Mouse (Mus musculus) liver, embryonic 14.5 days (tissue): Measurements from ENCODE around the gene Aagab. TPM values are rescaled to one million over a fixed set of nuclear protein-coding genes. Genes with fewer than 3 reads are reported as not detected.

ENCODE experiments used
- ATAC-seq: fragments of 200-750 bp; cut with Nextera tagmentation; 2 replicates; pipeline ENCODE4 v1.8.0; 2017; ENCODE audit warnings: moderate number of reproducible peaks, mild to moderate bottlenecking, moderate library complexity; ENCODE audit not compliant: insufficient read depth
- DNase-seq, 3 experiments: peaks; one replicate each; pipeline ENCODE4 v3.0.0-alpha.2; 2012 to 2013; ENCODE audit warnings: low read depth in 3 of 3, low spot score in 3 of 3
- H3K27ac ChIP-seq: fragments of 300-500 bp; sonication (generic); 2 replicates; pipeline ENCODE4 v1.5.1; 2014; ENCODE audit warnings: moderate library complexity, mild to moderate bottlenecking, control low read depth, inconsistent platforms
- H3K27me3 ChIP-seq: fragments of 300-500 bp; sonication (generic); 2 replicates; pipeline ENCODE4 v1.6.1; 2014; ENCODE audit warnings: mild to moderate bottlenecking, low read length, moderate library complexity; ENCODE audit not compliant: control insufficient read depth, insufficient read depth
- H3K36me3 ChIP-seq: fragments of 300-500 bp; sonication (generic); replicated peaks from 2 replicates; pipeline ENCODE4 v1.6.1; 2014; ENCODE audit warnings: low read depth; ENCODE audit not compliant: control insufficient read depth, insufficient read depth
- H3K4me1 ChIP-seq, 2 experiments: fragments of 200-500 bp in 1 of 2; fragments of 300-500 bp in 1 of 2; sonication (generic) in 1 of 2; replicated peaks; 2 replicates each; pipeline ENCODE4 v1.6.1; 2012 to 2014; ENCODE audit warnings: antibody characterized with exemption in 1 of 2, inconsistent platforms in 1 of 2, low read length in 1 of 2; ENCODE audit not compliant: control insufficient read depth in 2 of 2, insufficient read depth in 2 of 2
- H3K4me2 ChIP-seq: fragments of 300-500 bp; sonication (generic); 2 replicates; pipeline ENCODE4 v1.6.1; 2014; ENCODE audit warnings: low read depth, mild to moderate bottlenecking, control low read depth, moderate library complexity
- H3K4me3 ChIP-seq, 2 experiments: fragments of 200-500 bp in 1 of 2; fragments of 300-500 bp in 1 of 2; sonication (generic) in 1 of 2; 2 replicates each; pipeline ENCODE4 v1.5.1; 2012 to 2014; ENCODE audit warnings: low read depth in 2 of 2, low read length in 2 of 2, mild to moderate bottlenecking in 2 of 2, control low read depth in 1 of 2, inconsistent platforms in 1 of 2, moderate library complexity in 1 of 2; ENCODE audit not compliant: insufficient read depth in 1 of 2
- H3K9ac ChIP-seq: fragments of 300-500 bp; sonication (generic); replicated peaks from 2 replicates; pipeline ENCODE4 v1.6.1; 2014; ENCODE audit warnings: mild to moderate bottlenecking, control low read depth, moderate library complexity
- H3K9me3 ChIP-seq: fragments of 300-500 bp; sonication (generic); 2 replicates; pipeline ENCODE4 v1.6.1; 2016; ENCODE audit warnings: low read length, mixed read lengths; ENCODE audit not compliant: control insufficient read depth
- CTCF ChIP-seq: IDR thresholded peaks from 2 replicates; pipeline ENCODE4 v1.5.1; 2016; ENCODE audit warnings: antibody characterized with exemption, low read depth, control low read depth
- EP300 ChIP-seq: IDR thresholded peaks from 2 replicates; pipeline ENCODE4 v1.6.1; 2016; ENCODE audit warnings: antibody characterized with exemption, low read depth
- WGBS: fragments of 180-500 bp; shearing (Covaris S2); extraction: QIAGEN DNeasy Blood & Tissue Kit; methylation state at CpG from one replicate; pipeline ENCODE4 v1.1.7; 2014; ENCODE audit not compliant: insufficient replicate concordance; 5-methylcytosine and 5-hydroxymethylcytosine counted together
- polyA plus RNA-seq, 2 experiments: library from polyadenylated mRNA; depleted of rRNA in 1 of 2; stranded (reverse) in 1 of 2; unstranded in 1 of 2; fragments of >200 nt; fragmentation: Nextera tagmentation in 1 of 2; extraction: Ambion mirVana in 1 of 2; gene quantifications; 2 replicates each; pipeline versions ENCODE4 v1.2.1 to v1.2.3; 2012 to 2014

Aagab gene
- polyA plus RNA-seq, 2 experiments = 6.9 to 15.0 TPM

DNA sequence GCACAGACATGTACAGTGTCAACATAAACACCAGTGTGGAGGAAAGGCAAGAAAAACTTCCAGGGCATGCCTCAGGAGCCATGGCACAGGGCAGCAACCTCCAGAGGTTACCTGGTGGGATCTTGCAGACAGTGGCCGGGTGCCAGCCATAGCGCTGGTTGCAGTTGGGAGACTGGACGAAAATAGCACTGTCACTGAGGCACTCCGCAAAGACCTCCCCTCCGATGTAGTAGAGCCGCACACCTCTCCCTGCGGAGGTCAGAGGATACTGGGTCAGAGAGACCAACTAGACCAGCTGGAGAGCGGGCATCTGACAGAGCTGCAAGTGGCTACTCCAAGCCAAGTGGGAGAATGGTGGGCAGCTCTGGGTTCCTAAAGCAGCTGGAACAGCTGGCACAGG lies 52.1 kb downstream of the Aagab start:
- no peak for TF ChIP-seq EP300
- TF ChIP-seq CTCF = no peak

GRCm38 (mm10) chr9:63655092-63655491 lies 52.6 kb downstream of the Aagab start:
- peaks cover 2% of the 10 kb centered on the region; the same call in 1 of the 2 replicates for H3K36me3 ChIP-seq
- no peak for DNase-seq
- H3K27ac ChIP-seq = no peak overlapping the region
- TF ChIP-seq EP300 (no peak), CTCF (no peak)
- no peak overlapping the region for H3K4me3 ChIP-seq
- no peak for ATAC-seq
- H3K9ac ChIP-seq = no peak overlapping the region
- H3K4me1 ChIP-seq = no peaks in the 10 kb centered on the region
- WGBS = 46% methylated on average over 1 of the region's 1 CpGs
- H3K27me3 ChIP-seq = no peaks in the 10 kb centered on the region
- no peaks in the 10 kb centered on the region for H3K9me3 ChIP-seq
- no peak overlapping the region for H3K4me2 ChIP-seq

More for the DNA sequence above, 52.1 kb downstream of the Aagab start:
- H3K27me3 ChIP-seq = no peaks in the 10 kb centered on the region
- 88% methylated on average over 8 of the region's 8 CpGs for WGBS
- H3K9me3 ChIP-seq = no peaks in the 10 kb centered on the region
- no peaks in the 10 kb centered on the region for H3K4me1 ChIP-seq
- H3K4me2 ChIP-seq = no peak overlapping the region
- no peak overlapping the region for H3K27ac ChIP-seq
- H3K36me3 ChIP-seq = peaks cover 2% of the 10 kb centered on the region; the same call in 1 of the 2 replicates
- H3K9ac ChIP-seq = no peak overlapping the region
- no peak overlapping the region for H3K4me3 ChIP-seq
- ATAC-seq (no peak), DNase-seq (no peak)

GRCm38 (mm10) chr9:63657167-63657566 lies 54.7 kb downstream of the Aagab start:
- no peak for TF ChIP-seq CTCF
- TF ChIP-seq EP300 = no peak
- Histone ChIP-seq H3K4me3 (no peak overlapping the region), H3K36me3 (no peaks in the 10 kb centered on the region), H3K9ac (no peak overlapping the region), H3K9me3 (no peaks in the 10 kb centered on the region), H3K4me2 (no peak overlapping the region), H3K4me1 (no peaks in the 10 kb centered on the region), H3K27me3 (no peaks in the 10 kb centered on the region), H3K27ac (no peak overlapping the region)
- no peak for ATAC-seq
- DNase-seq = no peak
- 57% methylated on average over 4 of the region's 4 CpGs for WGBS

DNA sequence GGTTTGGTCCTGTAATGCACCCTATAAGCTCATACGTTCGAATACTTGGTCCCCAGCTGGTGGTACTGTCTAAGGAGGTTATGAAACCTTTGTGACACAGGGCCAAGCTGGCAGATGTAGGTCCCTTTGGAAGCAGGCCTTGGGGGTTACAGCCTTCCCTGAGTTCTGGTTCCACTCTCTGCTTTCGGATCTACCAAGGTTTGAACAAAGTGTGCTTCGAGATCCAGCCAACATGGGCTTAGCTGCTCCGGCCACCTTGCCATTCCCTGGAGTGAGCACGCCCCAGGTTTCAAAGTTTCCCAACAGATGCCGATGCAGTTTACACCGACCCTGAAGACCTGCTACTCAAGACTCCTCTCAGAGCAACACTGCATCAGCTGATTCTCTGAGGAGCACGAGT lies 56.0 kb downstream of the Aagab start:
- Histone ChIP-seq H3K9ac (no peak overlapping the region), H3K4me3 (no peak overlapping the region), H3K27ac (no peak overlapping the region), H3K4me1 (no peaks in the 10 kb centered on the region), H3K27me3 (no peaks in the 10 kb centered on the region), H3K4me2 (no peak overlapping the region), H3K36me3 (no peaks in the 10 kb centered on the region; the same call in 1 of the 2 replicates), H3K9me3 (no peaks in the 10 kb centered on the region)
- TF ChIP-seq CTCF (no peak), EP300 (no peak)
- DNase-seq (no peak), ATAC-seq (no peak)
- WGBS = 69% methylated on average over 9 of the region's 9 CpGs

DNA sequence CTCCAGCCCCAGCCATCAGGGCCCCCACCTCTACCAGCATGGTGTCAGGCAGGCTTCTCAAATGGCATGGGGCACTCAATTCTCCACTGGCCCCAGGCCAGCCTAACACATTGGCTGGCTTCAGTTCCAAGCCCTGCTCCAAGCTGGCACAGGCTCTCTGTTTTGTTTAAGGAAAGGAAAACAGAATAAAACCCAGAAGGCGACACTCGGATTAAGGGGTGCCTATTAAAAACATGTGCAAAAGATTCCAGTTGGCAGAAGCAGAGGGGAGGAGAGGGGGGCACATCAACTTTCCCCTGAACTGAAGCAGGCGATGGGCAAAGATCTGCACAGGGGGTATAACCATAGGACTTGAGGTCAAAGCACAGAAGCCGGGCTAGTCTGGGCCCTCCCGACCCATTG lies 56.5 kb downstream of the Aagab start:
- Histone ChIP-seq H3K9ac (no peak overlapping the region), H3K9me3 (no peaks in the 10 kb centered on the region), H3K4me2 (no peak overlapping the region), H3K27me3 (no peaks in the 10 kb centered on the region), H3K4me3 (no peak overlapping the region), H3K36me3 (no peaks in the 10 kb centered on the region; the same call in 1 of the 2 replicates), H3K27ac (no peak overlapping the region), H3K4me1 (no peaks in the 10 kb centered on the region)
- DNase-seq (no peak), ATAC-seq (no peak)
- TF ChIP-seq CTCF (no peak), EP300 (no peak)
- WGBS = 76% methylated on average over 5 of the region's 5 CpGs
